Mouse (Mus musculus) liver, embryonic 14.5 days (tissue): ENCODE measurements around the gene Tnfrsf9. TPM values are rescaled to one million over a fixed set of nuclear protein-coding genes. Genes with fewer than 3 reads are reported as not detected.
A peak's percentile ranks its signal among the peaks of the same experiment; 100 is the strongest.

Experiments used
- ATAC-seq: fragments of 200-750 bp; cut with Nextera tagmentation; 2 replicates; pipeline ENCODE4 v1.8.0; 2017; ENCODE audit warnings: moderate number of reproducible peaks, mild to moderate bottlenecking, moderate library complexity; ENCODE audit not compliant: insufficient read depth
- DNase-seq, 3 experiments: peaks; one replicate each; pipeline ENCODE4 v3.0.0-alpha.2; 2012 to 2013; ENCODE audit warnings: low read depth in 3 of 3, low spot score in 3 of 3
- H3K27ac ChIP-seq: fragments of 300-500 bp; sonication (generic); 2 replicates; pipeline ENCODE4 v1.5.1; 2014; ENCODE audit warnings: moderate library complexity, mild to moderate bottlenecking, control low read depth, inconsistent platforms
- H3K27me3 ChIP-seq: fragments of 300-500 bp; sonication (generic); 2 replicates; pipeline ENCODE4 v1.6.1; 2014; ENCODE audit warnings: mild to moderate bottlenecking, low read length, moderate library complexity; ENCODE audit not compliant: control insufficient read depth, insufficient read depth
- H3K36me3 ChIP-seq: fragments of 300-500 bp; sonication (generic); replicated peaks from 2 replicates; pipeline ENCODE4 v1.6.1; 2014; ENCODE audit warnings: low read depth; ENCODE audit not compliant: control insufficient read depth, insufficient read depth
- H3K4me1 ChIP-seq, 2 experiments: fragments of 200-500 bp in 1 of 2; fragments of 300-500 bp in 1 of 2; sonication (generic) in 1 of 2; replicated peaks; 2 replicates each; pipeline ENCODE4 v1.6.1; 2012 to 2014; ENCODE audit warnings: antibody characterized with exemption in 1 of 2, inconsistent platforms in 1 of 2, low read length in 1 of 2; ENCODE audit not compliant: control insufficient read depth in 2 of 2, insufficient read depth in 2 of 2
- H3K4me2 ChIP-seq: fragments of 300-500 bp; sonication (generic); 2 replicates; pipeline ENCODE4 v1.6.1; 2014; ENCODE audit warnings: low read depth, mild to moderate bottlenecking, control low read depth, moderate library complexity
- H3K4me3 ChIP-seq, 2 experiments: fragments of 200-500 bp in 1 of 2; fragments of 300-500 bp in 1 of 2; sonication (generic) in 1 of 2; 2 replicates each; pipeline ENCODE4 v1.5.1; 2012 to 2014; ENCODE audit warnings: low read depth in 2 of 2, low read length in 2 of 2, mild to moderate bottlenecking in 2 of 2, control low read depth in 1 of 2, inconsistent platforms in 1 of 2, moderate library complexity in 1 of 2; ENCODE audit not compliant: insufficient read depth in 1 of 2
- H3K9ac ChIP-seq: fragments of 300-500 bp; sonication (generic); replicated peaks from 2 replicates; pipeline ENCODE4 v1.6.1; 2014; ENCODE audit warnings: mild to moderate bottlenecking, control low read depth, moderate library complexity
- H3K9me3 ChIP-seq: fragments of 300-500 bp; sonication (generic); 2 replicates; pipeline ENCODE4 v1.6.1; 2016; ENCODE audit warnings: low read length, mixed read lengths; ENCODE audit not compliant: control insufficient read depth
- CTCF ChIP-seq: IDR thresholded peaks from 2 replicates; pipeline ENCODE4 v1.5.1; 2016; ENCODE audit warnings: antibody characterized with exemption, low read depth, control low read depth
- EP300 ChIP-seq: IDR thresholded peaks from 2 replicates; pipeline ENCODE4 v1.6.1; 2016; ENCODE audit warnings: antibody characterized with exemption, low read depth
- WGBS: fragments of 180-500 bp; shearing (Covaris S2); extraction: QIAGEN DNeasy Blood & Tissue Kit; methylation state at CpG from one replicate; pipeline ENCODE4 v1.1.7; 2014; ENCODE audit not compliant: insufficient replicate concordance; 5-methylcytosine and 5-hydroxymethylcytosine counted together
- polyA plus RNA-seq, 2 experiments: library from polyadenylated mRNA; depleted of rRNA in 1 of 2; stranded (reverse) in 1 of 2; unstranded in 1 of 2; fragments of >200 nt; fragmentation: Nextera tagmentation in 1 of 2; extraction: Ambion mirVana in 1 of 2; gene quantifications; 2 replicates each; pipeline versions ENCODE4 v1.2.1 to v1.2.3; 2012 to 2014

The Tnfrsf9 gene
- polyA plus RNA-seq, 2 experiments = 0.08 TPM; not detected in 1

GRCm38 (mm10) chr4:150900486-150900885 lies 13.9 kb upstream of the Tnfrsf9 start:
- Histone ChIP-seq H3K36me3 (peaks cover 22% of the 10 kb centered on the region), H3K4me3 (no peak overlapping the region), H3K9me3 (no peaks in the 10 kb centered on the region), H3K4me2 (no peak overlapping the region), H3K27ac (no peak overlapping the region), H3K4me1 (no peaks in the 10 kb centered on the region), H3K27me3 (no peaks in the 10 kb centered on the region), H3K9ac (no peak overlapping the region)
- no peak for TF ChIP-seq EP300
- TF ChIP-seq CTCF = no peak
- ATAC-seq (no peak), DNase-seq (no peak)
- WGBS = 84% methylated on average over 13 of the region's 13 CpGs

GRCm38 (mm10) chr4:150901651-150902050 lies 12.7 kb upstream of the Tnfrsf9 start:
- Histone ChIP-seq H3K4me2 (no peak overlapping the region), H3K27me3 (no peaks in the 10 kb centered on the region), H3K4me3 (no peak overlapping the region), H3K9me3 (no peaks in the 10 kb centered on the region), H3K27ac (no peak overlapping the region), H3K36me3 (peaks cover 21% of the 10 kb centered on the region), H3K9ac (no peak overlapping the region), H3K4me1 (no peaks in the 10 kb centered on the region)
- peak in 2 of 3 experiments; percentile 59 for DNase-seq
- WGBS = 47% methylated on average over 9 of the region's 9 CpGs
- peak; percentile 8; the same call in 1 of the 2 replicates for ATAC-seq
- TF ChIP-seq EP300 = no peak
- peak; percentile 95 for TF ChIP-seq CTCF

GRCm38 (mm10) chr4:150902062-150902461 lies 12.3 kb upstream of the Tnfrsf9 start:
- Histone ChIP-seq H3K27me3 (no peaks in the 10 kb centered on the region), H3K4me1 (no peaks in the 10 kb centered on the region), H3K4me3 (no peak overlapping the region), H3K9ac (no peak overlapping the region), H3K9me3 (no peaks in the 10 kb centered on the region), H3K27ac (no peak overlapping the region), H3K4me2 (no peak overlapping the region), H3K36me3 (peaks cover 24% of the 10 kb centered on the region)
- 78% methylated on average over 12 of the region's 12 CpGs for WGBS
- TF ChIP-seq CTCF (no peak), EP300 (no peak)
- DNase-seq (no peak), ATAC-seq (no peak)

GRCm38 (mm10) chr4:150903091-150903742 lies 11.1 kb upstream of the Tnfrsf9 start:
- 83% methylated on average over 14 of the region's 14 CpGs for WGBS
- Histone ChIP-seq H3K4me3 (no peak overlapping the region), H3K4me2 (no peak overlapping the region), H3K27ac (no peak overlapping the region), H3K36me3 (peaks cover 21% of the 10 kb centered on the region), H3K4me1 (no peaks in the 10 kb centered on the region), H3K27me3 (no peaks in the 10 kb centered on the region), H3K9ac (no peak overlapping the region), H3K9me3 (no peaks in the 10 kb centered on the region)
- TF ChIP-seq EP300 (no peak), CTCF (no peak)
- DNase-seq = no peak
- ATAC-seq = no peak

GRCm38 (mm10) chr4:150907099-150907498 lies 7.3 kb upstream of the Tnfrsf9 start:
- H3K9me3 ChIP-seq = no peaks in the 10 kb centered on the region
- H3K27me3 ChIP-seq = no peaks in the 10 kb centered on the region
- no peak overlapping the region for H3K4me3 ChIP-seq
- H3K9ac ChIP-seq = no peak overlapping the region
- H3K4me1 ChIP-seq = peaks cover 3 to 11% of the 10 kb centered on the region in 2 experiments; a peak in 3 of 4 replicates
- H3K27ac ChIP-seq = no peak overlapping the region
- DNase-seq (no peak), ATAC-seq (no peak)
- H3K36me3 ChIP-seq = peaks cover 13% of the 10 kb centered on the region
- no peak for TF ChIP-seq CTCF
- TF ChIP-seq EP300 = no peak
- whole genome bisulfite sequencing = 83% methylated on average over 8 of the region's 8 CpGs
- H3K4me2 ChIP-seq = no peak overlapping the region
